12 mouse cellular contexts compared by ENCODE assay signal in the genomic region with DNA sequence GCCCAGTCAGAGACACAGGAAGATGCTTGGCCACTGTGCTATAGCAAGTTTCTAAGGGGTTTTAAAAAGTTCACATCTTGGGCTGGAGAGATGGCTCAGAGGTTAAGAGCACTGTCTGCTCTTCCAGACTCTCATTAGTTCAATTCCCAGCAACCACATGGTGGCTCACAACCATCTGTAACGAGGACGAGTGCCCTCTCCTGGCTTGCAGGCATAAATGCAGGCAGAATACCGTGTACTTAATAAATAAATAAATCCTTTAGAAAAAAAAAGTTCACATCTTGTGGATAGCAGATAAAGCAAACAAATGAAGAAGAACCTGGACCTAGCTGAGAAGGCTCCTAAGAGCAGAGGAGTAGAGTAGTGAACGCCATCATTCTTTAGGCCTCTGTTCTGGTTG. TPM values are rescaled to one million over a fixed set of nuclear protein-coding genes. Genes with fewer than 3 reads are reported as not detected.
A peak's percentile ranks its signal among the peaks of the same experiment; 100 is the strongest.
DNase-seq lines count a peak whose midpoint lies in the region; ATAC-seq lines count a peak whose summit lies in the region.
"Had no signal": no experiment of that assay in that cellular context is flagged by ENCODE, and none has a peak within 500 bp of the region (broad histone marks: within the 10 kb centered on the region; RNA-seq: fewer than 3 reads in every experiment).

No protein-coding gene starts in this region.

- no peak overlapping the region for H3K27ac ChIP-seq in limb, embryonic 11.5 days (replicated peaks; ENCODE audit: low read depth, low read length)
- no peak overlapping the region for H3K27ac ChIP-seq in limb, embryonic 10.5 days
- H3K27ac ChIP-seq: hindbrain, embryonic 12.5 days; midbrain, embryonic 12.5 days had no signal

- H3K9ac ChIP-seq in limb, embryonic 11.5 days (ENCODE audit: low read length), result no peak overlapping the region
- H3K9ac ChIP-seq: hindbrain, embryonic 12.5 days; midbrain, embryonic 12.5 days had no signal

- H3K4me1 ChIP-seq in limb, embryonic 11.5 days (ENCODE audit: control insufficient read depth, insufficient read depth, low read length), result no peaks in the 10 kb centered on the region
- H3K4me1 ChIP-seq in limb, embryonic 10.5 days, result peaks cover 11% of the 10 kb centered on the region
- H3K4me1 ChIP-seq: midbrain, embryonic 12.5 days had no signal

- WGBS in limb, embryonic 11.5 days, result 58% methylated on average over 4 of the region's 4 CpGs
- 51% methylated on average over 4 of the region's 4 CpGs for WGBS in limb, embryonic 10.5 days

- no peaks in the 10 kb centered on the region for H3K27me3 ChIP-seq in limb, embryonic 11.5 days (ENCODE audit: control insufficient read depth, insufficient read depth, low read length)
- H3K27me3 ChIP-seq in limb, embryonic 10.5 days (ENCODE audit: low read depth, poor library complexity, severe bottlenecking), result no peaks in the 10 kb centered on the region
- H3K27me3 ChIP-seq: hindbrain, embryonic 12.5 days; midbrain, embryonic 12.5 days had no signal

- ATAC-seq in limb, embryonic 11.5 days (ENCODE audit: insufficient number of reproducible peaks, low FRiP score, low TSS enrichment, low read depth), result no peak

- peak; percentile 37 to 40 for DNase-seq in cerebellum, postnatal 10 days
- no peak for DNase-seq in cerebellum, adult 9-11 months
- peak; percentile 32 for DNase-seq in limb, embryonic 11.5 days (ENCODE audit: low spot score)
- no peak for DNase-seq in limb, embryonic 10.5 days (ENCODE audit: low spot score)
- DNase-seq in T-cell, adult 2 months (ENCODE audit: low spot score), result peak; percentile 25
- peak; percentile 30 for DNase-seq in retina, postnatal 1 day
- DNase-seq in frontal cortex, postnatal 14 days (ENCODE audit: low spot score in 2 of 2), result no peak
- DNase-seq in layer of hippocampus, postnatal 25 days (ENCODE audit: extremely low spot score in 1 of 2, low spot score in 1 of 2), result no peak
- DNase-seq: gastrocnemius, postnatal 10 days; left cerebral cortex, postnatal 4 days had no signal

- no peak overlapping the region for H3K4me3 ChIP-seq in limb, embryonic 11.5 days (ENCODE audit: low read depth, low read length)
- H3K4me3 ChIP-seq in limb, embryonic 10.5 days, result no peak overlapping the region
- H3K4me3 ChIP-seq: hindbrain, embryonic 12.5 days; midbrain, embryonic 12.5 days had no signal

- H3K36me3 ChIP-seq in limb, embryonic 11.5 days (ENCODE audit: control insufficient read depth, insufficient read depth, low read length), result peaks cover 10% of the 10 kb centered on the region; the same call in 1 of the 2 replicates
- H3K36me3 ChIP-seq in limb, embryonic 10.5 days, result peaks cover 85% of the 10 kb centered on the region

- no peaks in the 10 kb centered on the region for H3K9me3 ChIP-seq in limb, embryonic 11.5 days (ENCODE audit: control insufficient read depth, low read length)
- no peaks in the 10 kb centered on the region for H3K9me3 ChIP-seq in limb, embryonic 10.5 days (replicated peaks)
- H3K9me3 ChIP-seq: hindbrain, embryonic 12.5 days; midbrain, embryonic 12.5 days had no signal

- no peak overlapping the region for H3K4me2 ChIP-seq in limb, embryonic 11.5 days (ENCODE audit: low read depth, severe bottlenecking)
- H3K4me2 ChIP-seq: hindbrain, embryonic 12.5 days; midbrain, embryonic 12.5 days had no signal

RNA-seq across cellular contexts. Expression of gene Pgd, which starts 16.2 kb away (rescaled TPM):
- 48.3 and 57.2 TPM in 2 replicates for polyA plus RNA-seq in limb, embryonic 11.5 days (2014; fragmentation: Nextera tagmentation; extraction: Ambion mirVana)
- polyA plus RNA-seq in limb, embryonic 10.5 days (2016; fragmentation: Nextera tagmentation; extraction: Ambion mirVana), result 159 and 173 TPM in 2 replicates
- total RNA-seq in layer of hippocampus, postnatal 25 days (2021), result 10 to 100 TPM; 34.7 to 37.4 TPM

RNA-seq across cellular contexts. Expression of gene Cenps, which starts 45.3 kb away (rescaled TPM):
- polyA plus RNA-seq in limb, embryonic 11.5 days (2014; fragmentation: Nextera tagmentation; extraction: Ambion mirVana), result 53.7 and 54.1 TPM in 2 replicates
- 56.2 and 59.6 TPM in 2 replicates for polyA plus RNA-seq in limb, embryonic 10.5 days (2016; fragmentation: Nextera tagmentation; extraction: Ambion mirVana)
- 10 to 100 TPM; 17.0 to 20.5 TPM for total RNA-seq in layer of hippocampus, postnatal 25 days (2021)

RNA-seq across cellular contexts. Expression of gene Cort, which starts 56.2 kb away (rescaled TPM):
- 0.70 TPM in 1 of 2 replicates, not detected in the other for polyA plus RNA-seq in limb, embryonic 11.5 days (2014; fragmentation: Nextera tagmentation; extraction: Ambion mirVana)
- 0.23 and 0.24 TPM in 2 replicates for polyA plus RNA-seq in limb, embryonic 10.5 days (2016; fragmentation: Nextera tagmentation; extraction: Ambion mirVana)
- total RNA-seq in layer of hippocampus, postnatal 25 days (2021), result 10 to 100 TPM in 1 of 2 experiments, 1 to 10 TPM in 1; 8.1 to 10.7 TPM

Comparison
In these comparisons a context has a peak if more than half of its experiments do, and no peak if none do; other contexts are left out.
1. DNase-seq: peak in cerebellum, postnatal 10 days (2 of 2), limb, embryonic 11.5 days (single experiment), T-cell, adult 2 months (single experiment) and retina, postnatal 1 day (single experiment); none in cerebellum, adult 9-11 months (single experiment), limb, embryonic 10.5 days (single experiment), frontal cortex, postnatal 14 days (0 of 2) and layer of hippocampus, postnatal 25 days (0 of 2).